Mouse (Mus musculus): ENCODE results near the gene Nr1h4.

DNA sequence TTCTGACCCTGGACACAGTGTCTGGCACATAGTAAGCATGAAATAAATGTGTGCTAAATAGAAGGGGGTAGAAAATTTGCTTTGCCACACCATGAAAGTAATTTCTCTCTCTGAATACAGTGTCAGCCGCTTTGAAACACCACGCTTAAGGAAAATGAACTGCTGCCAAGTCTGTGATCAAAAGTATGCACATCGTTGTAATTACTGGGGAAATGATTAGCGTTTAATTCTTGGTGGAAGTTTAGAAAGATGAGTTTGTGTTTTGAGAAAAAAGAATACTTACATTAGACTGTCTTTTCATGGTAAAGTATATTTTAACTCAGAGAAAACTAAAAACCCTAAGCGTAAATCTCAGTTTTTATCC is 27.8 kb downstream of the Nr1h4 start:
- TF ChIP-seq CTCF (IDR thresholded peaks at IDR 0.05; ENCODE audit: control insufficient read depth, insufficient read depth, insufficient read length) (no peak), FOSL1 (IDR thresholded peaks at IDR 0.05; ENCODE audit: insufficient read depth, low read length, poor library complexity, severe bottlenecking) (no peak)

Measured in C2C12 (cell line).